Mouse (Mus musculus): ENCODE results near the gene Zscan4e. TPM values are rescaled to one million over a fixed set of nuclear protein-coding genes. Genes with fewer than 3 reads are reported as not detected.
"Not testable (repeated sequence)": the region's sequence is repeated elsewhere in the genome, so short reads cannot be mapped to it uniquely, and the experiment has no call there.

Gene Zscan4e
- total RNA-seq (2012; rRNA removed) (not detected in 2 replicates), total RNA-seq (2014; rRNA removed) (not detected in 2 replicates), polyA plus RNA-seq (2012; ENCODE audit: insufficient read length, low read depth) (not detected in 2 replicates)

- H3K9ac ChIP-seq (ENCODE audit: insufficient read depth, low read depth); H3K4me2 ChIP-seq (ENCODE audit: insufficient read depth, low read depth, poor library complexity, severe bottlenecking); H3K4me3 ChIP-seq (replicated peaks in 1 of 3; ENCODE audit: low read depth in 2 of 3, low read length in 2 of 3, poor library complexity in 1 of 3); H3K79me2 ChIP-seq (replicated peaks; ENCODE audit: control insufficient read depth, extremely low read depth, insufficient read depth, poor library complexity, severe bottlenecking); H3K27me3 ChIP-seq (replicated peaks); DNase-seq (ENCODE audit: extremely low read depth); H3K9me3 ChIP-seq (replicated peaks; ENCODE audit: low read length); in situ Hi-C loops (cut with MboI; ENCODE audit: low pct_ligation_motif_present, low pct_unique_long_range_greater_than_20kb, low sequenced_read_pairs); H3K36me3 ChIP-seq (replicated peaks in 1 of 2; ENCODE audit: control insufficient read depth in 1 of 2, insufficient read depth in 1 of 2, low read length in 1 of 2); H3K4me1 ChIP-seq (ENCODE audit: control insufficient read depth in 1 of 2, insufficient read depth in 2 of 2); H3K27ac ChIP-seq (ENCODE audit: insufficient read depth, low read depth); dilution Hi-C loops (cut with MboI; ENCODE audit: extremely low pct_ligation_motif_present, extremely low pct_unique_long_range_greater_than_20kb, low sequenced_read_pairs): not testable (repeated sequence)
These were observed at the start of gene Zscan4e for GRCm38 (mm10) chr7:11310582-11310981. TSS of gene Zscan4e (minus strand) at chr7:11310682.

Other genes starting within 250 kb of the Zscan4e start
- gene Zscan4-ps1, start 241.0 kb downstream of the Zscan4e start, total RNA-seq (2012; rRNA removed), result not detected in 2 replicates
- gene Zscan4-ps1, start 241.0 kb downstream of the Zscan4e start, total RNA-seq (2014; rRNA removed), result not detected in 2 replicates
- not detected in 2 replicates for gene Zscan4-ps1, start 241.0 kb downstream of the Zscan4e start, polyA plus RNA-seq (2012; ENCODE audit: insufficient read length, low read depth)
- not detected in 2 replicates for gene Zscan4d, start 144.5 kb downstream of the Zscan4e start, total RNA-seq (2012; rRNA removed)
- not detected in 2 replicates for gene Zscan4d, start 144.5 kb downstream of the Zscan4e start, total RNA-seq (2014; rRNA removed)
- gene Zscan4d, start 144.5 kb downstream of the Zscan4e start, polyA plus RNA-seq (2012; ENCODE audit: insufficient read length, low read depth), result not detected in 2 replicates
- gene Zscan4f, start 87.2 kb upstream of the Zscan4e start, total RNA-seq (2012; rRNA removed), result 0.13 TPM in 1 of 2 replicates, not detected in the other
- not detected in 2 replicates for gene Zscan4f, start 87.2 kb upstream of the Zscan4e start, total RNA-seq (2014; rRNA removed)
- not detected in 2 replicates for gene Zscan4f, start 87.2 kb upstream of the Zscan4e start, polyA plus RNA-seq (2012; ENCODE audit: insufficient read length, low read depth)
- 0.08 TPM in 1 of 2 replicates, not detected in the other for gene Zscan4-ps2, start 203.6 kb upstream of the Zscan4e start, total RNA-seq (2012; rRNA removed)
- 0.12 TPM in 1 of 2 replicates, not detected in the other for gene Zscan4-ps2, start 203.6 kb upstream of the Zscan4e start, total RNA-seq (2014; rRNA removed)
- gene Zscan4-ps2, start 203.6 kb upstream of the Zscan4e start, polyA plus RNA-seq (2012; ENCODE audit: insufficient read length, low read depth), result not detected in 2 replicates

All from CH12.LX (cell line).